Mouse (Mus musculus) MEL (cell line): ENCODE results near the gene Focad.

Experiments used
- CHD2 ChIP-seq: IDR thresholded peaks from 2 replicates; pipeline ENCODE4 v1.6.1; 2011; ENCODE audit warnings: low read length, improper control_type of control experiment
- TCF12 ChIP-seq: IDR thresholded peaks from 2 replicates; pipeline ENCODE4 v1.6.1; 2014; ENCODE audit warnings: low read depth, mild to moderate bottlenecking, inconsistent platforms, low read length, improper control_type of control experiment, moderate library complexity

DNA sequence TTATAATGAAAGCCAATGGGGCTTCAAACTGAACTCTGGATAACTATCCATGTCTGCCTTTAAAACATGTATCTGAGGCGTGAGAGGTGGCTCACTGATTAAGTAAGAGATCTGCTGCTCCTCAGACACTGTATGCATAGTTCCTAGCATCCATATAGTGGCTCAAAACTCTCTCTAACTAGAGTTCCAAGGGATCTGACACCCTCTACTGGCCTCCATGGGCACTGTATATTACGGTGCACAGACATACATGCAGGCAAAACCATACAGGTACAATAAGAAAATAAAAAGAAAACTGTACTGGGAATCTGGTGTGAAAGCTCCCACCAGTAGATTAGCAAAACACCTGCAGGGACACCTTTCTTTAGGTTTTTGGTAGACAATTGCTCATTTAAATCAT lies 186.1 kb downstream of the Focad start:
- TF ChIP-seq CHD2 (no peak), TCF12 (no peak)
